21 mouse cellular contexts compared by ENCODE assay signal in genomic region chr16:41965636-41966035, GRCm38 (mm10).
DNase-seq lines count a peak whose midpoint lies in the region; ATAC-seq lines count a peak whose summit lies in the region.
"Had no signal": no experiment of that assay in that cellular context is flagged by ENCODE, and none has a peak within 500 bp of the region (broad histone marks: within the 10 kb centered on the region; RNA-seq: fewer than 3 reads in every experiment).

No protein-coding gene starts in this region.

- no peak for DNase-seq in frontal cortex, postnatal 25 days (ENCODE audit: low spot score in 2 of 2)
- DNase-seq in right cerebral cortex, adult 18-20 months, result peak; percentile 15
- no peak for DNase-seq in right cerebral cortex, postnatal 14 days
- no peak for DNase-seq in neural tube, embryonic 10.5 days (ENCODE audit: extremely low spot score, low spot score)
- DNase-seq: adrenal gland, adult 8-10 months; adrenal gland, postnatal 14 days; adrenal gland, postnatal 36 days; B cell, adult 2 months; cerebellum, adult 11 months; cerebellum, adult 18-20 months; cerebellum, adult 8-10 months; cerebellum, adult 9-11 months; cerebellum, postnatal 14 days; cerebellum, postnatal 36 days; embryo, embryonic 11 days had no signal

- peak; percentile 75 for ATAC-seq in frontal cortex, adult (ENCODE audit: low TSS enrichment)
- ATAC-seq: activated CD4-positive, CD25-positive, alpha-beta regulatory T cell, adult 4 months; CD4-positive, CD25-positive, alpha-beta regulatory T cell, adult 4 months; forebrain, embryonic 14.5 days; forebrain, embryonic 16.5 days; Patski had no signal
